Mouse (Mus musculus) stomach, postnatal 0 days (tissue): ENCODE measurements around the gene Ttn. TPM values are rescaled to one million over a fixed set of nuclear protein-coding genes. Genes with fewer than 3 reads are reported as not detected.
"Not testable (repeated sequence)": the region's sequence is repeated elsewhere in the genome, so short reads cannot be mapped to it uniquely, and the experiment has no call there.

Experiments
- ATAC-seq: fragments of 200-750 bp; cut with Nextera tagmentation; 2 replicates; pipeline ENCODE4 v1.8.0; 2017; ENCODE audit not compliant: low FRiP score, low TSS enrichment
- DNase-seq: peaks from one replicate; pipeline ENCODE4 v3.0.0-alpha.2; 2016; ENCODE audit warnings: low spot score
- H3K27ac ChIP-seq: fragments of 300-500 bp; sonication (generic); replicated peaks from 2 replicates; pipeline ENCODE4 v1.5.1; 2014; ENCODE audit warnings: mild to moderate bottlenecking, control low read depth
- H3K27me3 ChIP-seq: fragments of 300-500 bp; sonication (generic); 2 replicates; pipeline ENCODE4 v1.6.1; 2014; ENCODE audit warnings: low read length; ENCODE audit not compliant: control insufficient read depth, insufficient read depth
- H3K36me3 ChIP-seq: fragments of 300-500 bp; sonication (generic); 2 replicates; pipeline ENCODE4 v1.6.1; 2014; ENCODE audit warnings: low read length, mixed read lengths; ENCODE audit not compliant: control insufficient read depth, insufficient read depth
- H3K4me1 ChIP-seq: fragments of 300-500 bp; sonication (generic); replicated peaks from 2 replicates; pipeline ENCODE4 v1.6.1; 2014; ENCODE audit warnings: antibody characterized with exemption; ENCODE audit not compliant: control insufficient read depth, insufficient read depth
- H3K4me2 ChIP-seq: fragments of 300-500 bp; sonication (generic); replicated peaks from 2 replicates; pipeline ENCODE4 v1.6.1; 2014; ENCODE audit warnings: low read depth, mild to moderate bottlenecking, control low read depth, moderate library complexity
- H3K4me3 ChIP-seq: fragments of 300-500 bp; sonication (generic); 2 replicates; pipeline ENCODE4 v1.5.1; 2014; ENCODE audit warnings: low read depth, low read length, control low read depth
- H3K9ac ChIP-seq: fragments of 300-500 bp; sonication (generic); 2 replicates; pipeline ENCODE4 v1.6.1; 2014; ENCODE audit warnings: mild to moderate bottlenecking, low read length, control low read depth, mixed read lengths
- H3K9me3 ChIP-seq: fragments of 300-500 bp; sonication (generic); 2 replicates; pipeline ENCODE4 v1.6.1; 2016; ENCODE audit warnings: low read length; ENCODE audit not compliant: control insufficient read depth
- CTCF ChIP-seq: IDR thresholded peaks from 2 replicates; pipeline ENCODE4 v1.5.1; 2016; ENCODE audit warnings: antibody characterized with exemption, low read depth, mild to moderate bottlenecking, moderate library complexity
- EP300 ChIP-seq: optimal IDR thresholded peaks from 2 replicates; pipeline ENCODE3; 2016; ENCODE audit warnings: antibody characterized with exemption
- WGBS: fragments of 180-500 bp; shearing (Covaris S2); extraction: QIAGEN DNeasy Blood & Tissue Kit; methylation state at CpG from one replicate; pipeline ENCODE4 v1.1.7; 2014; 5-methylcytosine and 5-hydroxymethylcytosine counted together
- polyA plus RNA-seq: library from polyadenylated mRNA; unstranded; fragments of >200 nt; fragmentation: Nextera tagmentation; extraction: Ambion mirVana; gene quantifications from 2 replicates; pipeline ENCODE4 v1.2.1, GENCODE M21; 2015

Gene Ttn
- polyA plus RNA-seq, result 0.70 and 0.73 TPM in 2 replicates

GRCm38 (mm10) chr2:76982391-76983145 is at the start of gene Ttn:
TSS of gene Ttn (minus strand) at chr2:76982547.
- no peaks in the 10 kb centered on the region for H3K36me3 ChIP-seq
- no peak within 1 kb of the TSS for H3K27ac ChIP-seq
- 82% methylated on average over 18 of the region's 18 CpGs for WGBS
- no peak within 1 kb of the TSS for H3K4me3 ChIP-seq
- ATAC-seq, result no peak
- no peaks in the 10 kb centered on the region for H3K27me3 ChIP-seq
- no peaks in the 10 kb centered on the region for H3K4me1 ChIP-seq
- TF ChIP-seq EP300 (no peak), CTCF (no peak)
- H3K9ac ChIP-seq, result no peak within 1 kb of the TSS
- no peak within 1 kb of the TSS for H3K4me2 ChIP-seq
- DNase-seq, result no peak
- no peaks in the 10 kb centered on the region for H3K9me3 ChIP-seq

GRCm38 (mm10) chr2:77020649-77021048 is 38.3 kb upstream of the Ttn start:
- H3K36me3 ChIP-seq, result no peaks in the 10 kb centered on the region
- H3K27me3 ChIP-seq, result no peaks in the 10 kb centered on the region
- H3K9me3 ChIP-seq, result no peaks in the 10 kb centered on the region
- TF ChIP-seq EP300, result no peak
- TF ChIP-seq CTCF, result no peak
- no peak overlapping the region for H3K9ac ChIP-seq
- H3K27ac ChIP-seq, result no peak overlapping the region
- no peak for ATAC-seq
- no peaks in the 10 kb centered on the region for H3K4me1 ChIP-seq
- H3K4me3 ChIP-seq, result no peak overlapping the region
- DNase-seq, result no peak
- no peak overlapping the region for H3K4me2 ChIP-seq
- WGBS, result 81% methylated on average over 2 of the region's 2 CpGs

- no peaks in the 10 kb centered on the region for H3K36me3 ChIP-seq
- H3K4me3 ChIP-seq, result no peak overlapping the region
- TF ChIP-seq CTCF (no peak), EP300 (no peak)
- WGBS, result 61% methylated on average over 4 of the region's 4 CpGs
- DNase-seq (no peak), ATAC-seq (no peak)
- no peak overlapping the region for H3K9ac ChIP-seq
- no peak overlapping the region for H3K4me2 ChIP-seq
- no peaks in the 10 kb centered on the region for H3K9me3 ChIP-seq
- no peaks in the 10 kb centered on the region for H3K27me3 ChIP-seq
- H3K27ac ChIP-seq, result no peak overlapping the region
- H3K4me1 ChIP-seq, result no peaks in the 10 kb centered on the region
These were observed 35.4 kb upstream of the Ttn start for GRCm38 (mm10) chr2:77017735-77018134.

GRCm38 (mm10) chr2:77013449-77013848 is 31.1 kb upstream of the Ttn start:
- H3K9me3 ChIP-seq, DNase-seq, H3K4me2 ChIP-seq, H3K9ac ChIP-seq, H3K4me3 ChIP-seq, ATAC-seq, H3K36me3 ChIP-seq, H3K27ac ChIP-seq, H3K27me3 ChIP-seq, H3K4me1 ChIP-seq: not testable (repeated sequence)
- 83% methylated on average over 6 of the region's 6 CpGs for WGBS

GRCm38 (mm10) chr2:77011981-77012380 is 29.6 kb upstream of the Ttn start:
- no peak for DNase-seq
- WGBS, result 73% methylated on average over 5 of the region's 5 CpGs
- Histone ChIP-seq H3K4me1 (no peaks in the 10 kb centered on the region), H3K9ac (no peak overlapping the region), H3K27me3 (no peaks in the 10 kb centered on the region), H3K27ac (no peak overlapping the region), H3K4me3 (no peak overlapping the region), H3K36me3 (no peaks in the 10 kb centered on the region), H3K4me2 (no peak overlapping the region), H3K9me3 (no peaks in the 10 kb centered on the region)
- no peak for TF ChIP-seq CTCF
- TF ChIP-seq EP300, result no peak
- ATAC-seq, result no peak

GRCm38 (mm10) chr2:77007015-77007414 is 24.7 kb upstream of the Ttn start:
- H3K4me2 ChIP-seq, result no peak overlapping the region
- H3K9ac ChIP-seq, result no peak overlapping the region
- no peak for DNase-seq
- H3K36me3 ChIP-seq, result no peaks in the 10 kb centered on the region
- no peak overlapping the region for H3K27ac ChIP-seq
- no peak overlapping the region for H3K4me3 ChIP-seq
- no peaks in the 10 kb centered on the region for H3K9me3 ChIP-seq
- WGBS, result 75% methylated on average over 7 of the region's 7 CpGs
- no peaks in the 10 kb centered on the region for H3K4me1 ChIP-seq
- H3K27me3 ChIP-seq, result no peaks in the 10 kb centered on the region
- TF ChIP-seq CTCF (no peak), EP300 (no peak)
- no peak for ATAC-seq
